In the genomic region with DNA sequence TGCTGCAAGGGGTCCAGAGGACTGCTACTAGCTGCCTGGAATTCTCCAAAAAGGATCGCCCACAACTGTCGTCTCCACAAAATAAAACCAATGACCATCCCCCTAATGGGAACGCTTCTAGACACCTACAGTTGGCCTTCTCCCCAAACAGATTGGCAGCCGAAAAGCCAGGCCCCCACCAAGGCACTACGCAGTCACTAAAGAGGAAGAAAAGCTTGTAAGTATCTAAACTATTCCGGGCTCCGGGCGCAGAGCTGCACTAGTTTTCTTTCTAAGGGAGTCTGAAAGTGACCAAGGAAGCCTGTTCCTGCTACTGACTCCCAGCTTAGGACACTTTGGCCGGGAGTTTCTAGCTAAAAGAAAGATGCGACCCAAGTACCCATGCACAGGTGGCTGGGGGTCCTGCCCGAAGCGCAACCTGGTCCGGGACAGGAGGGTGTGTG, we compare ENCODE assay signal across 8 mouse cellular contexts. TPM values are rescaled to one million over a fixed set of nuclear protein-coding genes. Genes with fewer than 3 reads are reported as not detected.
A peak's percentile ranks its signal among the peaks of the same experiment; 100 is the strongest.
DNase-seq lines count a peak whose midpoint lies in the region; ATAC-seq lines count a peak whose summit lies in the region.

No protein-coding gene starts in this region.

- no peak overlapping the region for H3K27ac ChIP-seq in heart, embryonic 10.5 days
- H3K27ac ChIP-seq in intestine, embryonic 14.5 days (ENCODE audit: low read depth): no peak overlapping the region
- H3K27ac ChIP-seq in neural tube, embryonic 13.5 days (replicated peaks): no peak overlapping the region; the same call in 1 of the 2 replicates

- no peaks in the 10 kb centered on the region for H3K4me1 ChIP-seq in heart, embryonic 10.5 days
- H3K4me1 ChIP-seq in intestine, embryonic 14.5 days (replicated peaks; ENCODE audit: control insufficient read depth, insufficient read depth, low read length): no peaks in the 10 kb centered on the region
- H3K4me1 ChIP-seq in neural tube, embryonic 13.5 days (replicated peaks): peaks cover 21% of the 10 kb centered on the region

- 4% methylated on average over 13 of the region's 13 CpGs for WGBS in heart, embryonic 10.5 days
- WGBS in intestine, embryonic 14.5 days: 2% methylated on average over 13 of the region's 13 CpGs
- under 1% methylated on average over 13 of the region's 13 CpGs for WGBS in neural tube, embryonic 13.5 days

- peak overlapping the region; percentile 84 for H3K4me3 ChIP-seq in heart, embryonic 10.5 days
- peak overlapping the region; percentile 55 for H3K4me3 ChIP-seq in intestine, embryonic 14.5 days (ENCODE audit: low read depth, low read length)
- peak overlapping the region; percentile 81 for H3K4me3 ChIP-seq in neural tube, embryonic 13.5 days

- no peak for ATAC-seq in intestine, embryonic 14.5 days (replicated peaks; ENCODE audit: low FRiP score, low TSS enrichment, low read depth)
- no peak; the same call in 1 of the 2 replicates for ATAC-seq in neural tube, embryonic 13.5 days (ENCODE audit: low read depth)

- no peaks in the 10 kb centered on the region for H3K27me3 ChIP-seq in heart, embryonic 10.5 days (ENCODE audit: insufficient read depth, poor library complexity, severe bottlenecking)
- H3K27me3 ChIP-seq in intestine, embryonic 14.5 days (replicated peaks; ENCODE audit: control insufficient read depth, insufficient read depth, low read length): no peaks in the 10 kb centered on the region
- 0 out of 2 replicates have a peak, but pooled peaks cover 9% of the 10 kb centered on the region for H3K27me3 ChIP-seq in neural tube, embryonic 13.5 days

- DNase-seq in heart, embryonic 10.5 days (ENCODE audit: low spot score): no peak
- no peak for DNase-seq in heart, adult 9 months (ENCODE audit: low spot score in 2 of 2)
- DNase-seq in right cerebral cortex, postnatal 25 days: peak; percentile 28
- no peak for DNase-seq in right cerebral cortex, adult 18-20 months
- DNase-seq in intestine, embryonic 14.5 days (ENCODE audit: low spot score): peak; percentile 71
- no peak for DNase-seq in spleen, postnatal 14 days (ENCODE audit: low spot score in 2 of 2)
- DNase-seq in embryo, embryonic 10.5 days (ENCODE audit: low spot score): no peak

- no peaks in the 10 kb centered on the region for H3K36me3 ChIP-seq in heart, embryonic 10.5 days
- H3K36me3 ChIP-seq in intestine, embryonic 14.5 days (ENCODE audit: control insufficient read depth, insufficient read depth, low read length): no peaks in the 10 kb centered on the region
- no peaks in the 10 kb centered on the region for H3K36me3 ChIP-seq in neural tube, embryonic 13.5 days

- H3K4me2 ChIP-seq in intestine, embryonic 14.5 days (ENCODE audit: low read length): peak overlapping the region; percentile 93
- H3K4me2 ChIP-seq in neural tube, embryonic 13.5 days: peak overlapping the region; percentile 91

- no peaks in the 10 kb centered on the region for H3K9me3 ChIP-seq in heart, embryonic 10.5 days
- no peaks in the 10 kb centered on the region for H3K9me3 ChIP-seq in intestine, embryonic 14.5 days (ENCODE audit: control insufficient read depth, low read length)
- no peaks in the 10 kb centered on the region for H3K9me3 ChIP-seq in neural tube, embryonic 13.5 days

- H3K9ac ChIP-seq in intestine, embryonic 14.5 days (ENCODE audit: low read length): peak overlapping the region; percentile 37
- H3K9ac ChIP-seq in neural tube, embryonic 13.5 days: peak overlapping the region; percentile 80

RNA-seq across cellular contexts. Expression of gene Chrna7, which starts 0.7 kb away (rescaled TPM):
- 1.3 and 1.7 TPM in 2 replicates for polyA plus RNA-seq in heart, embryonic 10.5 days (2016; fragmentation: Nextera tagmentation; extraction: Ambion mirVana)
- polyA plus RNA-seq in intestine, embryonic 14.5 days (2014; fragmentation: Nextera tagmentation; extraction: Ambion mirVana): 1.6 and 2.3 TPM in 2 replicates
- 7.4 and 7.5 TPM in 2 replicates for polyA plus RNA-seq in neural tube, embryonic 13.5 days (2015; fragmentation: Nextera tagmentation; extraction: Ambion mirVana)

Comparison
In these comparisons a context has a peak if more than half of its experiments do, and no peak if none do; other contexts are left out.
1. DNase-seq: peak in right cerebral cortex, postnatal 25 days (single experiment) and intestine, embryonic 14.5 days (single experiment); none in heart, embryonic 10.5 days (single experiment), heart, adult 9 months (0 of 2), right cerebral cortex, adult 18-20 months (single experiment), spleen, postnatal 14 days (0 of 2) and embryo, embryonic 10.5 days (single experiment).
2. Peak in every context shown above with its lines, with median percentiles within 50 percentile points of each other: H3K4me3 ChIP-seq.